Mouse (Mus musculus): Measurements from ENCODE around the gene Dirc2.

DNA sequence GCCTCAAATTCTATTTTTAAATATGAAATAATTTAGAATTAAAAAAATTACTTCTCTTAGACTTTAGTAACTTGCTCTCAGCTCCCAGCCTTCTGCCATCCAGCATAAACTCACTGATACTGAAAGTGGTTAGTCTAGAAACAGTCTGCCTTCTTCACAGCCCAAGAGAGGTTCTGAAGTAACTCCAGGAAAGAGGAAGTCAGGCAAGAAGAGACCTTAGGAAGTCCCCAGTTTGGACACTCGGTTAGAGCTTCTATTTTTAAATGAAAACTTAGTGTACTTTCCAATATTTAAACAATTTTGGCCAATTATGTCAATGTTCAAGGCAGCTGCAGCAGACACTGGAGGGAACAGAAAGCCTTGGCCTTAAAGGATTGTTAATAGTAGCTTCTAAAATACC is 29.6 kb downstream of the Dirc2 start:
- TF ChIP-seq EP300 (IDR thresholded peaks at IDR 0.05; ENCODE audit: low read depth), result no peak
- TF ChIP-seq CTCF (IDR thresholded peaks at IDR 0.05; ENCODE audit: low read depth), result no peak
